Mouse (Mus musculus): ENCODE measurements around the gene Cep95.
A peak's percentile ranks its signal among the peaks of the same experiment; 100 is the strongest.

Gene Cep95

GRCm38 (mm10) chr11:106815331-106815730, 26.3 kb downstream of the Cep95 start:
- no peak for DNase-seq

- no peak for DNase-seq
Observed at GRCm38 (mm10) chr11:106815761-106816160, 26.7 kb downstream of the Cep95 start.

GRCm38 (mm10) chr11:106816316-106816715, 27.3 kb downstream of the Cep95 start:
- peak; percentile 17 to 40 for DNase-seq

GRCm38 (mm10) chr11:106817156-106817555, 28.1 kb downstream of the Cep95 start:
- no peak for DNase-seq

GRCm38 (mm10) chr11:106817808-106818207, 28.8 kb downstream of the Cep95 start:
- DNase-seq: no peak

- DNase-seq: peak in 1 of 2 experiments; percentile 39
Observed at GRCm38 (mm10) chr11:106818341-106818740, 29.3 kb downstream of the Cep95 start.

GRCm38 (mm10) chr11:106819595-106819994, 30.5 kb downstream of the Cep95 start:
- no peak for DNase-seq

GRCm38 (mm10) chr11:106820252-106820651, 31.2 kb downstream of the Cep95 start:
- DNase-seq: no peak

GRCm38 (mm10) chr11:106820972-106821371, 31.9 kb downstream of the Cep95 start:
- DNase-seq: peak; percentile 74 to 82

- DNase-seq: no peak
Observed at GRCm38 (mm10) chr11:106821397-106821796, 32.3 kb downstream of the Cep95 start.

GRCm38 (mm10) chr11:106822491-106822890, 33.4 kb downstream of the Cep95 start:
- DNase-seq: no peak

- no peak for DNase-seq
Observed at GRCm38 (mm10) chr11:106822911-106823310, 33.9 kb downstream of the Cep95 start.

- no peak for DNase-seq
Observed at GRCm38 (mm10) chr11:106823741-106824140, 34.7 kb downstream of the Cep95 start.

GRCm38 (mm10) chr11:106824403-106824802, 35.4 kb downstream of the Cep95 start:
- no peak for DNase-seq

- no peak for DNase-seq
Observed at GRCm38 (mm10) chr11:106828079-106828478, 39.0 kb downstream of the Cep95 start.

GRCm38 (mm10) chr11:106842002-106842401, 53.0 kb downstream of the Cep95 start:
- DNase-seq: no peak

GRCm38 (mm10) chr11:106851438-106851837, 62.4 kb downstream of the Cep95 start:
- no peak for DNase-seq
